Mouse (Mus musculus) brown adipose tissue, adult 24 weeks (tissue): ENCODE measurements around the gene Gramd1a. TPM values are rescaled to one million over a fixed set of nuclear protein-coding genes. Genes with fewer than 3 reads are reported as not detected.
A peak's percentile ranks its signal among the peaks of the same experiment; 100 is the strongest.

Experiments used
- H3K27ac ChIP-seq: fragments of 200-500 bp; replicated peaks from 2 replicates; pipeline ENCODE4 v1.5.1; 2012; ENCODE audit warnings: low read depth, mild to moderate bottlenecking, low read length
- H3K4me1 ChIP-seq: fragments of 200-500 bp; 2 replicates; pipeline ENCODE4 v1.6.1; 2012; ENCODE audit warnings: low read length, mixed read lengths; ENCODE audit not compliant: control insufficient read depth, insufficient read depth, insufficient read length
- H3K4me3 ChIP-seq: fragments of 200-500 bp; 2 replicates; pipeline ENCODE4 v1.5.1; 2012; ENCODE audit warnings: low read depth, mild to moderate bottlenecking, low read length, moderate library complexity; ENCODE audit not compliant: insufficient read depth
- polyA plus RNA-seq: library from polyadenylated mRNA; stranded (reverse); fragments of >200 nt; gene quantifications from 2 replicates; pipeline ENCODE4 v1.2.4, GENCODE M21; 2012; ENCODE audit not compliant: missing spikeins, insufficient read depth, insufficient read length

Gene Gramd1a
- 24.7 and 34.9 TPM in 2 replicates for polyA plus RNA-seq

- peaks cover 8% of the 10 kb centered on the region for H3K4me1 ChIP-seq
- peak within 1 kb of the TSS; percentile 30 for H3K4me3 ChIP-seq
- peak within 1 kb of the TSS; percentile 97 for H3K27ac ChIP-seq
Observed at GRCm38 (mm10) chr7:31155296-31156033, at the start of gene Gramd1a. TSS of gene Gramd1a (minus strand) at chr7:31155896.

DNA sequence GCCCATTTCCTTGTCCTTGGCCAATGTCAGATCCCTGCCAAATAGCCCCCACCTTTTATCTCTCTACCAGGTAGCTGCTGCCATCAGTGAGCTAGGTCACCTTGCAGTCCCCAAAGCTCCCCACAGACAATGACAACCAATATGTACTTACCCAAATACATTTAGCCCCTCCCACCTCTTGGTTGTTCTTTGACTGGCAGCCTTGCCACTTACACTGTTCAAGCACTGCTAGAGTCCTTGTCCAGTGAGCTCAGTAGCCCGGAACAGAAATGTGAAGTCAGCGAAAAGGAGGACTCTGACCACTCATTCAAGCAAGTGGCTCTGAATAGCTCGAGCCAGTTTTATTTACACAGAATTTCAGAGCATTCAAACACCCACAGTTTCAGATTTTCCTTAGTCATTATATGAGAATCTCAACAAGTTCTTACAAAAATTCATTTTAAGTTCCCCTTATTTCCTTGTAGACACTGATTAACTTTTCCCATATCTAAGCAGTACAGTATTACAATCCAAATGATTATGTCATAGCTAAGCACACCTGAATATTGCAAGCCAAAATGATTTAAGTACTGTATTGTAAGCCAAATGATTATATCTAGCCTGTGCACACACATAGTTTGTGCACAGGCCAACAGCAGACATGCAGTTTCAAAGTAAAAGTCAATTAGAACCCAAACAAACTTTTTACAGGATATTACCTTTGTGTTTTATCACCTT lies 40.1 kb upstream of the Gramd1a start:
- no peak overlapping the region for H3K27ac ChIP-seq

DNA sequence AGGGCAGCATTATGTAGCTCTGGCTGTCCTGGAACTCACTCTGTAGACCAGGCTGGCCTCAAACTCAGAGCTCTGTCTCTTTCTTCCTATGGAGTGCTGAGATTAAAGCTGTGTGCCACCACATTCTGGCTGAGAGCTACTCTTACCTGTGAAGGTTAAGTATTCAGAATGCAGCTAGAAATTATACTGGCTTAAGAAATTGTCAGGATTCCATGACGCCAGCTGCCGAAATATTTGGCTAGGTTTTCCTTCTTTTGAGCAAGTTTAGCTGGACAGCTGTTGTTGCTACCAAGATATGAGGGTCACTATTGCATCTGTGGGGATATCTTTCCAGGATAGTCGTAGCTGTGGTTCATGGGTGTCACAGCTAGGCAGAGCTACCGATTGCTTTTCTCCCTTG lies 29.0 kb upstream of the Gramd1a start:
- Histone ChIP-seq H3K27ac (no peak overlapping the region), H3K4me3 (no peak overlapping the region), H3K4me1 (no peaks in the 10 kb centered on the region)

More for the DNA sequence above, 40.1 kb upstream of the Gramd1a start:
- H3K4me3 ChIP-seq, result no peak overlapping the region
- H3K4me1 ChIP-seq, result no peaks in the 10 kb centered on the region

GRCm38 (mm10) chr7:31182863-31183262 lies 27.2 kb upstream of the Gramd1a start:
- Histone ChIP-seq H3K27ac (no peak overlapping the region), H3K4me1 (no peaks in the 10 kb centered on the region), H3K4me3 (no peak overlapping the region)

DNA sequence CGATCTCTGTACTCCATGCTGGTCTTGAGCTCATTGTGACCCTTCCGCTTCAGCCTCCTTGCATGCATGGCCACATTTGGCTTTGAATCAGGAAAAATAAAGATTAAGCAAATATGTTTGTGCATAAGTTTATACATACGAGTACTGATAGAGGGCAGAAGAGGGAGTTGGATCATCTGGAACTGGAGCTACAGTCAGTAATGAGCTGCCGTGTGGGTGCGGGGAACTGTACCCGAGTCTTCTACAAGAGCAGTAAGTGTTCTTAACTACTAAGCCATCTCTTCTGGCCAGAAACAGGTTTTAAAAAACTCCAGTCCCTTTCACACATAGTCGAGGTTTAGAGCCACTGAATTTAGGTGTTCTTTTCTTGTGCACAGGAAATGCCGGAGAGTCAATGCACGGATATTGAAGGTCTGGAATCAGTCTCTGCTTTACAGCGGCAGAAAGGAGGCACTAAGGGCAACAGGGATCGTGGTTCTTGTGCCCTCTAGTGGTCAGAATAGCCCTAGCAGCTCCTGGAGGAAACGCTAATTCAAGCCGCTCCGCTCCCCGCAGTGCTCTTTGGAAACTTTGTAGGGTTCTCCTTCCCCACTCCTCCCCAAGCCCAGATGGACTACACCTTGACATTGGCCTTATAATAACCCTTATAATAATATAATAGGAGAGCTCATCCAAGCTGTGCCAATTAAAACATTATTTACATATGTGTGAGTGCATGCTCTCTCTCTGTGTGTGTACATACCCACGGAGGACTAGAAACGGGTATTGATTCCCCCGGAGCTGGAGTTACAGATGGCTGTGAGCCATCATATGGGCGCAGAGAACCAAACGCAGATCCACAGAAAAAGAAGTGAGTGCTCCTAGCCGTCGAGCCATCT lies 21.4 kb upstream of the Gramd1a start:
- Histone ChIP-seq H3K4me3 (no peak overlapping the region), H3K4me1 (no peaks in the 10 kb centered on the region), H3K27ac (no peak overlapping the region)

DNA sequence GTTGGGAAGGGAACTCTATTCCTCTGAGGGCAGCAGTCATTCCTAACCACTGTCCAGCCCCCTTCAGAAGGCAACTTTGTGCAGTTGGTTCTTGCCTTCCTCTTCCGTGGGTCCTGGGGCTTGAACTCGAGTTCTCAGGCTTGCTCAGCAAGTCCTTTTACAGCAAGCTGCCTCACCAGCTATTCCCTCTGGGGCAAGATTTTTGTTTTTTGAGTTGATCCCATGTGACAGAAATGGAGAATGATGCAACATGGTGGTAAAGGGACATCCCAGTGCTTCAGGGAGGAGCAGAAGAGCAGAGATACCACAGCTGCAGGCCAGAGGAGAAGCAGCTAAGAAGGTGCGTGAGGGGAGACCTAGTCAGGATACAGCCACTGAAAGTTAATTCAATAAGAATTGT lies 19.4 kb upstream of the Gramd1a start:
- Histone ChIP-seq H3K27ac (no peak overlapping the region), H3K4me3 (no peak overlapping the region), H3K4me1 (no peaks in the 10 kb centered on the region)

- Histone ChIP-seq H3K4me1 (no peaks in the 10 kb centered on the region), H3K27ac (no peak overlapping the region), H3K4me3 (no peak overlapping the region)
Observed at GRCm38 (mm10) chr7:31174466-31174865, 18.8 kb upstream of the Gramd1a start.

DNA sequence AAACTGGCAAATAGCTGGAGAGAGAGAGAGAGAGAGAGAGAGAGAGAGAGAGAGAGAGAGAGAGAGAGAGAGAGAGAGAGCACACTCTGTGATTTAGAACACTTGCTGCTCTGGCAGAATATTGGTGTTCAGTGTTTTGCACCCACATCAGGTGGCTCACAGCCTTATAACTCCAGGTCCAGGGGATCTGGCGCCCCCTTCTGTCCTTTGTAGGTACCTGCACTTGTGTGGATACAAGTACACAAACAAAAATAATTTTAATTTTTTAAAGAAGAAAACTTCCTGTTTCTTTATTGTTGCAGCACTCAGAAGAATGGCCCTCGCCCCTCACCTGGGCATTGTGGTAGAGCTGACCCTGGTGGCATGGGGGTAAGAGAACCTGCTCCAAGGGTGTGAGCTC lies 16.5 kb upstream of the Gramd1a start:
- no peak overlapping the region for H3K27ac ChIP-seq
- H3K4me3 ChIP-seq, result no peak overlapping the region
- no peaks in the 10 kb centered on the region for H3K4me1 ChIP-seq

DNA sequence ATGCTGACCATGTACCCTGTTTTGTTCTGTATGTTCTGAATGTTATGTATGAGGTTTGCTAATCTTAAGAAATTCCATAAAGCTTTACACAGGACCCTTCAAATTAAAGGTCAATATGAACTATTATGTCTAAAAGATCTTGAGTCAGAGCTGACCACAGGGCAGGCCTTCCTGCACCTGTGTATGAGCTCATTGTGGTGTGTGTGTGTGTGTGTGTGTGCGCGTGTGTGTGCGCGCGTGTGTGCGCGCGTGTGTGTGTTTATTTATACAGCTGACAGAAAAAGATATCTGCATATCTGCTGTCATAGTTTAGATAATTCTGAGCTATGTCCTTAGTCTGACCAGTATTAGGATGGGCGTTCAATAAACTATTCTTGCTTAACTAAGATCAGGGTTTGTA lies 14.8 kb upstream of the Gramd1a start:
- Histone ChIP-seq H3K4me1 (no peaks in the 10 kb centered on the region), H3K4me3 (no peak overlapping the region), H3K27ac (no peak overlapping the region)

DNA sequence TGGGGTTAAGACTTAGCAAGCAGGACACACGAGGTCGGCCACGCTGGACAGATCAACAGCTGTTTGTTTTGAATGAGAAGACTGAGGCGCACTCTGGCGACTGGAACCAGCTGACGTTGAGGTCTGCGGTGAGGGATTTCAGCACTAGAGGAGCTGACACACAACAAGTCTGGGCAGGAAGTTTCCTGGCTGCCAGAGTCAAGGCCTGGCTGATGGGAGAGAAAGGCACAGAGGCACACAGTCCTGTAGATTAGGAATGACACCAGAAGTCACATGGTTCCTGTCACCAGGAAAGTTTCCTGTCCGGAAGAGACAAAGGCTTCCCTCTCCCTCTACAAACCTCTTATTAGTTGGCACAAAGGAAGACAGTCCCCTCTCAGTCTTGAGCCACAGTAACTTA lies 12.7 kb upstream of the Gramd1a start:
- no peak overlapping the region for H3K27ac ChIP-seq
- H3K4me3 ChIP-seq, result no peak overlapping the region
- no peaks in the 10 kb centered on the region for H3K4me1 ChIP-seq

DNA sequence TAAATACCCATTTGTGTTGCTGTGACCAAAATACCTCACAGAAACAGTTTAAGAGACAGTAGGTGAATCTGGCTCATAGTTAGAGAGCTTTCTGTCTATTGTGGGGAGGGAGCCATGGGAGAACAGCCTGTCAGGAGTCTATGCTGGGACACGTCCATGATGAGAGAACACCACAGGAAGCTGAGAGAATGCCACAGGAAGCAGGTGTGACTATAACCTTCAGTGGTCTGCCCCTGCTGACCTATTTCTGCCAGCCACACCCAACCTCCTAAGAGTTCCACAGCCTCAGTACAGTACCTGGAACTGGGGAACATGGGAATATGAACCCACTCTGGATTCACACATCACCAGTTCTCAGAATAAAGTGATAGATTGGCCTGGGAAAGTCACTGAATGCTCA lies 9.1 kb upstream of the Gramd1a start:
- Histone ChIP-seq H3K4me3 (no peak overlapping the region), H3K4me1 (no peaks in the 10 kb centered on the region), H3K27ac (peak overlapping the region; percentile 28; the same call in 1 of the 2 replicates)

GRCm38 (mm10) chr7:31163666-31164577 lies 8.2 kb upstream of the Gramd1a start:
- Histone ChIP-seq H3K27ac (no peak overlapping the region), H3K4me3 (no peak overlapping the region), H3K4me1 (no peaks in the 10 kb centered on the region)

GRCm38 (mm10) chr7:31162324-31162723 lies 6.6 kb upstream of the Gramd1a start:
- no peaks in the 10 kb centered on the region for H3K4me1 ChIP-seq
- 0 out of 2 replicates have a peak overlapping the region, but pooled peaks have one; percentile 3 for H3K27ac ChIP-seq
- no peak overlapping the region for H3K4me3 ChIP-seq

DNA sequence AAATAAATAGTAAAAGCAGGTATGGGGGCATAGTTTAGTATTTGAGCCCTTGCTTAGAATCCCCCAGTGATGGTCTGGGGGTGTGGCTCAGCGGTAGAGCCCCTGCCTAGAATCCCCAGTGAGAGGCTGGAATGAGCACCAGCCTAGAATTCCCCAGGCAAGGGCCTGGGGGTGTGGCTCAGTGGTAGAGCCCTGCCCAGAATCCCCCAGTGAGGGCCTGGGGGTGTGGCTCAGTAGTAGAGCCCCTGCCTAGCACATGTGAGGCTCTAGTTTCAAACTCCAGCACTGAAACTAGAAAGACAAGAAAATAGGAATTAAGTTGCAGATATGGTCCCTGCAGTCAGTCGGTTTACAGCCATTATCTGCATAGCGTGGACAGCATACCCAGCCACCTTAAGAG lies 6.1 kb upstream of the Gramd1a start:
- no peaks in the 10 kb centered on the region for H3K4me1 ChIP-seq
- no peak overlapping the region for H3K27ac ChIP-seq
- no peak overlapping the region for H3K4me3 ChIP-seq
